Mouse (Mus musculus) olfactory bulb, adult 2 months (tissue): ENCODE measurements around the gene Nrbp1.

Source experiments
- CTCF ChIP-seq: fragments of 200-500 bp; IDR thresholded peaks from 2 replicates; pipeline ENCODE4 v1.5.1; 2012; ENCODE audit warnings: low read depth, mild to moderate bottlenecking, low read length, moderate library complexity; ENCODE audit not compliant: insufficient read depth
- POLR2A ChIP-seq: fragments of 200-500 bp; IDR thresholded peaks from 2 replicates; pipeline ENCODE4 v1.6.1; 2012; ENCODE audit warnings: mild to moderate bottlenecking, low read depth, low read length, moderate library complexity; ENCODE audit not compliant: insufficient read depth

GRCm38 (mm10) chr5:31192045-31192938 is 48.4 kb upstream of the Nrbp1 start:
- TF ChIP-seq CTCF (no peak), POLR2A (no peak)
